Mouse (Mus musculus): ENCODE results near the gene Znhit1.

- no peak for TF ChIP-seq CTCF (IDR thresholded peaks at IDR 0.05; ENCODE audit: extremely low read depth, insufficient read depth, insufficient read length, insufficient replicate concordance)
- TF ChIP-seq POLR2A (IDR thresholded peaks at IDR 0.05; ENCODE audit: low read depth, low read length): no peak
These were observed 45.0 kb downstream of the Znhit1 start for GRCm38 (mm10) chr5:136942781-136943180.
